ENCODE assay signal across 7 mouse cellular contexts in genomic region chr9:21918692-21919384, GRCm38 (mm10). TPM values are rescaled to one million over a fixed set of nuclear protein-coding genes. Genes with fewer than 3 reads are reported as not detected.
DNase-seq lines count a peak whose midpoint lies in the region; ATAC-seq and TF ChIP-seq lines count a peak whose summit lies in the region.

No protein-coding gene starts in this region.

- H3K4me3 ChIP-seq in liver, embryonic 11.5 days (ENCODE audit: low read depth, low read length): no peak overlapping the region
- peak overlapping the region; percentile 73; the same call in 1 of the 2 replicates for H3K4me3 ChIP-seq in forebrain, embryonic 10.5 days
- H3K4me3 ChIP-seq in intestine, postnatal 0 days (ENCODE audit: low read depth, low read length): no peak overlapping the region
- H3K4me3 ChIP-seq in neural tube, embryonic 14.5 days (ENCODE audit: low read depth, low read length): no peak overlapping the region; the same call in 1 of the 2 replicates

- H3K9me3 ChIP-seq in liver, embryonic 11.5 days (ENCODE audit: control insufficient read depth, low read length): no peaks in the 10 kb centered on the region
- H3K9me3 ChIP-seq in forebrain, embryonic 10.5 days: no peaks in the 10 kb centered on the region
- no peaks in the 10 kb centered on the region for H3K9me3 ChIP-seq in intestine, postnatal 0 days (ENCODE audit: control insufficient read depth)
- no peaks in the 10 kb centered on the region for H3K9me3 ChIP-seq in neural tube, embryonic 14.5 days (ENCODE audit: control insufficient read depth, low read length)

- H3K4me2 ChIP-seq in liver, embryonic 11.5 days: peak overlapping the region; percentile 100
- H3K4me2 ChIP-seq in intestine, postnatal 0 days (replicated peaks; ENCODE audit: low read depth): peak overlapping the region; percentile 97; the same call in 1 of the 2 replicates
- peak overlapping the region; percentile 73 for H3K4me2 ChIP-seq in neural tube, embryonic 14.5 days (ENCODE audit: low read depth, low read length)

- DNase-seq in liver, embryonic 11.5 days (ENCODE audit: low spot score): no peak
- no peak for DNase-seq in liver
- no peak for DNase-seq in forebrain, embryonic 10.5 days (ENCODE audit: extremely low spot score, low spot score)
- DNase-seq in urinary bladder, adult 18-20 months (ENCODE audit: low spot score in 2 of 2): no peak
- DNase-seq in ovary, postnatal 14 days (ENCODE audit: low spot score): no peak

- H3K36me3 ChIP-seq in liver, embryonic 11.5 days (ENCODE audit: control insufficient read depth, insufficient read depth, low read length): no peaks in the 10 kb centered on the region
- H3K36me3 ChIP-seq in forebrain, embryonic 10.5 days (replicated peaks): peaks cover 8% of the 10 kb centered on the region
- H3K36me3 ChIP-seq in intestine, postnatal 0 days (ENCODE audit: control insufficient read depth, insufficient read depth): peaks cover 11% of the 10 kb centered on the region; the same call in 1 of the 2 replicates
- H3K36me3 ChIP-seq in neural tube, embryonic 14.5 days (ENCODE audit: control insufficient read depth, insufficient read depth, low read length): no peaks in the 10 kb centered on the region

- H3K27me3 ChIP-seq in liver, embryonic 11.5 days (replicated peaks; ENCODE audit: control insufficient read depth, insufficient read depth, low read length): no peaks in the 10 kb centered on the region
- H3K27me3 ChIP-seq in forebrain, embryonic 10.5 days (ENCODE audit: poor library complexity, severe bottlenecking): peaks cover 39% of the 10 kb centered on the region
- H3K27me3 ChIP-seq in intestine, postnatal 0 days (replicated peaks; ENCODE audit: control insufficient read depth, insufficient read depth, low read length): no peaks in the 10 kb centered on the region
- no peaks in the 10 kb centered on the region for H3K27me3 ChIP-seq in neural tube, embryonic 14.5 days (ENCODE audit: control insufficient read depth, insufficient read depth, low read length)

- ATAC-seq in liver, embryonic 11.5 days (replicated peaks; ENCODE audit: low FRiP score): no peak
- no peak for ATAC-seq in intestine, postnatal 0 days
- 0 out of 2 replicates have a peak, but pooled peaks have one; percentile 1 for ATAC-seq in neural tube, embryonic 14.5 days (ENCODE audit: low read depth)

- 25% methylated on average over 5 of the region's 5 CpGs for WGBS in liver, embryonic 11.5 days
- WGBS in forebrain, embryonic 10.5 days: 22% methylated on average over 5 of the region's 5 CpGs
- WGBS in intestine, postnatal 0 days: 26% methylated on average over 5 of the region's 5 CpGs
- 24% methylated on average over 5 of the region's 5 CpGs for WGBS in neural tube, embryonic 14.5 days

- no peak overlapping the region for H3K27ac ChIP-seq in liver, embryonic 11.5 days (ENCODE audit: low read depth, low read length)
- H3K27ac ChIP-seq in forebrain, embryonic 10.5 days: no peak overlapping the region
- no peak overlapping the region for H3K27ac ChIP-seq in intestine, postnatal 0 days (ENCODE audit: low read depth, low read length)
- no peak overlapping the region for H3K27ac ChIP-seq in neural tube, embryonic 14.5 days (ENCODE audit: low read depth, low read length)

- H3K4me1 ChIP-seq in liver, embryonic 11.5 days (replicated peaks; ENCODE audit: control insufficient read depth, insufficient read depth, low read length): peaks cover 6% of the 10 kb centered on the region
- H3K4me1 ChIP-seq in forebrain, embryonic 10.5 days: peaks cover 15% of the 10 kb centered on the region
- no peaks in the 10 kb centered on the region for H3K4me1 ChIP-seq in intestine, postnatal 0 days (replicated peaks; ENCODE audit: control insufficient read depth, insufficient read depth, low read length)
- no peaks in the 10 kb centered on the region for H3K4me1 ChIP-seq in neural tube, embryonic 14.5 days (ENCODE audit: control insufficient read depth, insufficient read depth, low read length)

- no peak for TF ChIP-seq CTCF in intestine, postnatal 0 days (IDR thresholded peaks at IDR 0.05; ENCODE audit: low read depth)

- no peak overlapping the region for H3K9ac ChIP-seq in liver, embryonic 11.5 days (ENCODE audit: low read depth, low read length)
- no peak overlapping the region for H3K9ac ChIP-seq in intestine, postnatal 0 days (ENCODE audit: low read depth, low read length)
- H3K9ac ChIP-seq in neural tube, embryonic 14.5 days (replicated peaks; ENCODE audit: low read depth, low read length): no peak overlapping the region

RNA-seq across cellular contexts. Expression of gene Rab3d, which starts 0.8 kb away (rescaled TPM):
- polyA plus RNA-seq in liver, embryonic 11.5 days (2014; fragmentation: Nextera tagmentation; extraction: Ambion mirVana): 5.7 and 7.3 TPM in 2 replicates
- polyA plus RNA-seq in forebrain, embryonic 10.5 days (2016; fragmentation: Nextera tagmentation; extraction: Ambion mirVana): 5.1 and 5.3 TPM in 2 replicates
- 19.9 and 20.3 TPM in 2 replicates for polyA plus RNA-seq in intestine, postnatal 0 days (2015; fragmentation: Nextera tagmentation; extraction: Ambion mirVana)
- polyA plus RNA-seq in neural tube, embryonic 14.5 days (2014; fragmentation: Nextera tagmentation; extraction: Ambion mirVana): 12.0 and 21.4 TPM in 2 replicates

RNA-seq across cellular contexts. Expression of gene Ccdc159, which starts 8.4 kb away (rescaled TPM):
- 2.2 and 2.9 TPM in 2 replicates for polyA plus RNA-seq in liver, embryonic 11.5 days (2014; fragmentation: Nextera tagmentation; extraction: Ambion mirVana)
- 3.5 and 3.6 TPM in 2 replicates for polyA plus RNA-seq in forebrain, embryonic 10.5 days (2016; fragmentation: Nextera tagmentation; extraction: Ambion mirVana)
- polyA plus RNA-seq in intestine, postnatal 0 days (2015; fragmentation: Nextera tagmentation; extraction: Ambion mirVana): 0.63 and 0.99 TPM in 2 replicates
- 7.0 and 8.1 TPM in 2 replicates for polyA plus RNA-seq in neural tube, embryonic 14.5 days (2014; fragmentation: Nextera tagmentation; extraction: Ambion mirVana)

RNA-seq across cellular contexts. Expression of gene Tmem205, which starts 8.5 kb away (rescaled TPM):
- polyA plus RNA-seq in liver, embryonic 11.5 days (2014; fragmentation: Nextera tagmentation; extraction: Ambion mirVana): 45.0 and 51.0 TPM in 2 replicates
- 32.0 and 33.7 TPM in 2 replicates for polyA plus RNA-seq in forebrain, embryonic 10.5 days (2016; fragmentation: Nextera tagmentation; extraction: Ambion mirVana)
- polyA plus RNA-seq in intestine, postnatal 0 days (2015; fragmentation: Nextera tagmentation; extraction: Ambion mirVana): 83.1 and 88.2 TPM in 2 replicates
- polyA plus RNA-seq in neural tube, embryonic 14.5 days (2014; fragmentation: Nextera tagmentation; extraction: Ambion mirVana): 48.6 and 49.6 TPM in 2 replicates

RNA-seq across cellular contexts. Expression of gene Plppr2, which starts 18.0 kb away (rescaled TPM):
- polyA plus RNA-seq in liver, embryonic 11.5 days (2014; fragmentation: Nextera tagmentation; extraction: Ambion mirVana): 6.1 and 7.2 TPM in 2 replicates
- polyA plus RNA-seq in forebrain, embryonic 10.5 days (2016; fragmentation: Nextera tagmentation; extraction: Ambion mirVana): 9.0 and 11.5 TPM in 2 replicates
- polyA plus RNA-seq in intestine, postnatal 0 days (2015; fragmentation: Nextera tagmentation; extraction: Ambion mirVana): 2.9 and 3.2 TPM in 2 replicates
- polyA plus RNA-seq in neural tube, embryonic 14.5 days (2014; fragmentation: Nextera tagmentation; extraction: Ambion mirVana): 83.5 and 89.6 TPM in 2 replicates

RNA-seq across cellular contexts. Expression of gene Swsap1, which starts 36.7 kb away (rescaled TPM):
- polyA plus RNA-seq in liver, embryonic 11.5 days (2014; fragmentation: Nextera tagmentation; extraction: Ambion mirVana): 9.8 and 11.9 TPM in 2 replicates
- polyA plus RNA-seq in forebrain, embryonic 10.5 days (2016; fragmentation: Nextera tagmentation; extraction: Ambion mirVana): 7.2 and 9.6 TPM in 2 replicates
- polyA plus RNA-seq in intestine, postnatal 0 days (2015; fragmentation: Nextera tagmentation; extraction: Ambion mirVana): 4.6 and 4.8 TPM in 2 replicates
- polyA plus RNA-seq in neural tube, embryonic 14.5 days (2014; fragmentation: Nextera tagmentation; extraction: Ambion mirVana): 10.1 and 21.3 TPM in 2 replicates
